Mouse (Mus musculus): ENCODE measurements at regions not wholly inside any gene's neighbourhood (a gene's known extent, or its start where the extent isn't known, plus 50 kb on each side); places are given as distances from the start of the nearest gene placed in this dataset.

DNA sequence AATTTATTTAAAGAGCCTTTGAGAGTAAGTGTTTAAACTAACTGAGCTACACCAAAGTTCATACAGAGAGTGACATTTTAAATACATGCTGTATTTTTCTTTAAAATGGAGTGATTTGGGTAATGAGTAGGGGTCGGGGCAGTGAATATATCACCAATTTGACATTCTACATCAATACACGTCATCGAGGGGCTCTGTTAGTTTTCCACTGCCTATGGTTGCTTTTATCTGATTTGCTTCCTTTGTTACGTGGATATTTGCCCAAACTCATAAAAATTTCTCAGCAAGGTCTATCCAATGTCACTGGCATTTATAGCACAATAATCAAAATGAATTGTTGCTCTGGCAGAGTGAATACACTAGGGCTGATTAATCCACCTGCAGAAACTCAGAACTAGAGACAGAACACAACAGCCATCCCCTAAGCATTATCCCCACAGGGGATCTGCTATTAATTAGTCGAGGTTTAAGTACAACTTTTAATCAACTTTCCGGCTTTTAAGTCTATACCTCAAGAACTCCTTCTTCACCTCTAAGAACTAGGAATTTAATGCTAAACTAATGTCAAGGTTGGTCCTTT lies 400.1 kb upstream of the Sptlc3 start:
- no peak for ATAC-seq (replicated peaks; ENCODE audit: poor library complexity, severe bottlenecking)

DNA sequence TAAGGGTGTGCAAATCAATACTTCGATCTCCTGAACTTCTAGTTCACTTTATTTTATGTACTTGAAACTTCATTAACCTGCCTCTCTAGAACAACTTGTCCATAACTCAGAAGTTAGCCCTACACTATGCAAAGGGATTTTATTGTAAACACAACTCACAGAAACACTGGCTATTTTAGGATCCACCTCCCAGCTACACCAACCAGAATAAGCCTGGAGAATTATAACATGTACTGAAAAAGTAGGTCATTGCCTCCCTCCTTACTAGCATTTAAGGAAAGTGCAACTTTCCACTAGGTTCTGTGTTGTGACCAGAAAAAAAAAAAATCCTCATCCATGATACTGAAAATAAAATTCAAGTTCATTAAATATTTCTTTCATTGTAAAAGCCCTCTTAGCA lies 382.0 kb upstream of the Sptlc3 start:
- ATAC-seq (replicated peaks; ENCODE audit: poor library complexity, severe bottlenecking), result no peak

DNA sequence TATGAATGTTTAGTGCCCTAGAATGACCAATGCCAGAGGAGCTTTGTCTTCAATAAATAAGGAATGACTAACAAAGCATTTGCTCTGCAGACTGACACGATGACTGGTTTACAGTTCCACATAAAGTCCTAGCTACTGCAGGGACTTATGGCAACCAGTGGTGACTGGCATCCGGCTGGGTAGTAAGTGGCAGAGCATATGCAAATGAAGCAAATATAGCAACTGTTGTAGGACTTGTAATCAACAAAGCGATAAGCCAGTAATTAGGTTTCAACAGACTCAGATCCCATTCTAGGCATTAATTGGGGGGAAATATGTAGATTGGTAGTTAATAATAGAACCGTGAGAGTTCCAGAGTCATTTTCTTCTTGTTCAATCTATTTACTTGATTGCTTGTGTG lies 379.2 kb upstream of the Sptlc3 start:
- ATAC-seq (replicated peaks; ENCODE audit: poor library complexity, severe bottlenecking), result no peak

DNA sequence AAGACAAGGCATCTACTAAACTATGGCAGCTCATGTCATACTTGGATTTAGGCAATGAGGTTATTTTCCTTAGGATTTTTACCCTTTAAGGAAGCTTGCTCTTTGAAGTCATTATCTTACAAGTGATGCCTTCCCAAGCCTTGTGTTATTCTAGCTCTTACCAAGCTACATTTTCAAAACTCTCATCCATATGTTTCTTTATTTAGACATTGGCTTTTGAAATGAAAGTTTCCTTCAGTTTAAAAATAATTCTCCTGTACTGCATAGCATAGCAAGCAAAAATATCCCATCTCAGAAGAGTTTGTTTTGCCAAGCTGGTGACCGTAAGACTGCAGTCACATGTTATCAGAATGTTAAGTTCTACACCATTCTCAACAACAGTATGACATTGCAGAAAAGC lies 372.8 kb upstream of the Sptlc3 start:
- ATAC-seq (replicated peaks; ENCODE audit: poor library complexity, severe bottlenecking), result no peak

DNA sequence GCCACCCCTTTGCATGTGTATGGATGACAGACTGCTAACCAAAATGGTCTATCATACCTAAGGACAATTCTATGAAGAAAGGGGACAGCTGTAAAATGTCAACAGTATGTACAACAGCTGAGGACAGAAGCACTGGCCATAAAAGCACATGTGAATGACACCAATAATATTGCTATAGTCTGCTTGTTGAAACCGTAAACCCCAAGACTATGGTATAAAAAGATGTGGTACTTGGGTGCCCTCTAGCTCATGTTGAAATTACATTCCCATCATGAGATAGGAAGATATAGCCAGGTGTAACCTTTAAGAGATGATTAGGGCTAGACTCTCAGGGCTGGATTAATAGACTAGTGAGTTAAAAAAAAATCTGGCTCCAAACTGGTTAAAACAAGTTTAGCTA lies 361.6 kb upstream of the Sptlc3 start:
- no peak for ATAC-seq (replicated peaks; ENCODE audit: poor library complexity, severe bottlenecking)

DNA sequence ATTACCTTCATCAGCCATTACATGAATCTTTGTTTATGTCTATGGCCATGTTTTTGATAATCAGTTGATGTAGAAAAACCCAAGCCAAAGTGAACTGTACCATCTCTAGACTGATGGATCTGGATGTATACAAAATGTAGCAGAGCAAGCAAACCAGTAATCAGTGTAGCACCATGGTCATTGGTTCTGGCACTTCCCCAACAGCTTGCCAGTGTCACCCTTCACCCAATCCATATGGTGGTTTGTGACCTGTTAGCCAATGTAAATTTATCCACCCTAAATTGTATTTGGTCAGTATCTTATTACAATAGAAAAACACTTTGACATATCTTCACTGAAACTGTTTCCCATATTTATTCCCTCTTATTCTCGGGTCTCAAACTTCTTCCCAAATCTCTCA lies 346.7 kb upstream of the Sptlc3 start:
- no peak for ATAC-seq (replicated peaks; ENCODE audit: poor library complexity, severe bottlenecking)

DNA sequence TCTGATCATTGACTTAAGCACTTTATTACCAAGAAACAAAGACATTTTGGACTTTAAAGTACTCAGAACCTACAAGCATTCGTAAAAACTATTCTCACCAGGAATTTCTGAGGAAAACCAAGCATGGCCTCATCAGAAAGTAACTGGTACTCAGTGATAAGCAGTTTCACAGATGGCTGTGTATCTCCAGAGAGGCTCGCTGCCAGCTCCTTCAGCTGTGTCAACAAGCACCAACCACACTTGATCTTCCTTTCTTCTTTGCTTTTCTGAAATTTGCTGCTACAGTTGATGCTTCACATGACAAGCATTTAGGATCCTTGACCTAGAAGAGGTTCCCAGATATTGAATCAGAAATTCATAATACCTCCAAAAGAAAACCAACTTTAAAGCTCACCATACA lies 314.1 kb upstream of the Sptlc3 start:
- no peak for ATAC-seq (replicated peaks; ENCODE audit: poor library complexity, severe bottlenecking)

DNA sequence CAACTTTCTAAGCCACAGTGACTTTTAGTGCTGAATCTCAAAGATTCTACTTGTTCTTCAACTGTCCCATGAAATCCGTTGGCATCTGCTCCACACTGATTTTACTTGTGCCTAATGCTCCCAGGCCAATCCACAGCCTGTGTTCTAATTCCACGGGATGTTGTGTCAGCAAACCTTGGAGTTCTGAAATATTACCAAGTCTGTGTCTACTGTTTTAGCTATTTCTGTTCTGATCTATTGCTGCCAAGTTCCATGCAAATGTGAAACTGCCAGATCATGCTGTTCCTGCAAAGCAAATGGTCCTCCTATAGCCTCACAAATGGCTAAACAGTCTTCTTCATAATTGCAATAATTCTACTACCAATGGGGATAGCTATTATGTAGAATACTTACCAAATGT lies 295.4 kb upstream of the Sptlc3 start:
- ATAC-seq (replicated peaks; ENCODE audit: poor library complexity, severe bottlenecking), result no peak

DNA sequence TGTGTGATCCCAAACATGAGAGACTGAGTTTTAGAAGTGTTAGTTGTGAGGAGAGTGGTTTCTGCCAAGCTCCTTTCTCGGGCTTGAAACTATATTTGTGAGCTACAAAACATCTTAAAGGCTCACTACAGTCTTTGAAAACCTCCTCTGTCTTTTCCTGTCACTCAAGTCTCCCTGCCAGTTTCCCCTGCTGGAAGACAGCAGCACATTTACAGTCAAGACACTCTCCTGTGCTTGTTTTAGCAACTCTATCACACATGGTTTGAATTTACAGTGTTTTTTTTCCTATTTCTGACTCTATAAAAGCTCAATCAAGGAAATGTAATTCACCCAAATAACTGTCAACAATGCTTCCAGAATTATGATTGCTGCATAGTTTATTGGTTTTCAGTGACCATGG lies 286.1 kb upstream of the Sptlc3 start:
- no peak for ATAC-seq (replicated peaks; ENCODE audit: poor library complexity, severe bottlenecking)

DNA sequence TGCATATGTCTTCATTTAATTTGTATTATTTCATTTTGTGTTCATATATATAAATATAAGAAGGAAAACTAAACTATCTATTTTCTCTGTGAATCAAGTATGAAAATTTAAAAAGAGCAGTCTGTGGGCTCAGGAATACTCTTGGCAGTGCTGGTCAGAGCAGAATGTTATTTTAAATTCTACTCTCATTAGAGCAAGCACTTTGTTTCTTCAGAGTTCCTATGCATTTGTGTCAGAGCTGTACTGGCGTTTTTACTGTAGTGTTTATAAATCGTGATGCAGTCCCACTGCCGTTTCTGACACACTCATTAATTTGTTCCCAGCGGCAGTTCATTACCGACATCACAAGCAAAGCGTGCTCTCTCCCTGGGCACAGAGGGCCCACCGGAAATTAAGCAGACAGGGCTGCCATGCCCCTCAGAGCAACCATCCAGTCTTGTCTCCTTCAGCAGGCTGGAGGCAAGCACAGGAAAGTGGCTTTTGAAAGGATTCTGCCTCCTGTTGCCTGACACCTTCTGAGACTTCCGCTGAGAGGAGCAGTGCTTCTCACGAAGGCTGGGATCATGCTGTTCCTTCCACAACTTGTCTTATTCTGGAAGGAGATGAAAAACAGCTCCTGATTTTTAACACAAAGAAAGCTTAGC lies 272.8 kb upstream of the Sptlc3 start:
- ATAC-seq (replicated peaks; ENCODE audit: poor library complexity, severe bottlenecking), result no peak

DNA sequence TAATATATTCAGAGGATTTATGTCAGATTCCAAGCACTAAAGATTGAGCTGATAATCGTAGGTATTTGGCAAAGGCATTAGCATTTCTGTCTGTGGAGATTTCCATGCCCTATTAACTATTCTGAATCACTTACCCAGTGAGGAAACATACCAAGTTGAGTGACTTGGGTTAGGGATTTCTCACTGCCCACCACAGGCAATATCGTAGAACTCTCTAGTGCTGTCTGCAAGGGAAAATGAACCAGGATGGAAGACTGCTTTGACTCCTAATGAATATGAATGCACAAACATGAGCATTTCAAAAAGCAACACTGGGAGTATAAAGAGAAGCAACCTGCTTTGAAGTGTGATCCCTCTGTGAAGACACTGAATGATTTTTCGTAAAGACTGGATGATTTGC lies 263.3 kb upstream of the Sptlc3 start:
- no peak for ATAC-seq (replicated peaks; ENCODE audit: poor library complexity, severe bottlenecking)

DNA sequence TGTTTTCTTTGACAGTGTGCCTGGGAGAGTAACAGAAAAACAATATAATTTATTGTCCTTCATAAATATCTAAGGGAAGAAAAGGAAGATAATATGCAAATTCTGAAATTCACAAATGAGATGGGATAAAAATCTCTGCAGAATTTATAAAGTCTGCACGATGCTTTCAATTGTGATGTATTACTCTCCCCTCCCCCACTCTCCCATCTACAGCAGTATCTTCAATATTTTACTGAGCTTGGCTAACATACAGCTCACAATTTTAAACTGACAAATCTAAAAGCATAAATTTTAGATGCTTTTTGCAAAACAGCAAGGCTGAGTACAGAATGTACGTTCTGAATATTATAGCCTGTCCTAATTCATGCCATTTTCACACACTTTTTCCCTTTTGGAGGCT lies 243.6 kb upstream of the Sptlc3 start:
- no peak for ATAC-seq (replicated peaks; ENCODE audit: poor library complexity, severe bottlenecking)

DNA sequence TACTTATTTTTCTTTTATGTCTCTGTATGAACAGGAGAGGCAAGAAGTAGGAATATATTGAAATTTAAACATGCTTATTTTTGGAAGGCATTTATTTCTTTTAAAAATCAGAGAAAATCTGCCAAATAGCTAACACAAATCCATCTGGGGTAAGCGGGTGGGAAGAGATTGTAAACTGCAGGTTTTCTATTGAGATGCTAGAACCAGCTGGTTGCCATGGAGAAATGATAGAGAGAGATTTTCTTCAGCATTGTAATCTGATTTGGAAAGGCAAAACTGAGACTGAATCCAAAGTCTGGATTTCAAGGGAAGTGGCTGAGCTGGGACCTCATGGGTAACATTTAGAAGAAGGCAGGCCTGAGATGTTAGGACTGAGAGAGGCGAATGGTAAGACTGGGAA lies 226.6 kb upstream of the Sptlc3 start:
- no peak for ATAC-seq (replicated peaks; ENCODE audit: poor library complexity, severe bottlenecking)

DNA sequence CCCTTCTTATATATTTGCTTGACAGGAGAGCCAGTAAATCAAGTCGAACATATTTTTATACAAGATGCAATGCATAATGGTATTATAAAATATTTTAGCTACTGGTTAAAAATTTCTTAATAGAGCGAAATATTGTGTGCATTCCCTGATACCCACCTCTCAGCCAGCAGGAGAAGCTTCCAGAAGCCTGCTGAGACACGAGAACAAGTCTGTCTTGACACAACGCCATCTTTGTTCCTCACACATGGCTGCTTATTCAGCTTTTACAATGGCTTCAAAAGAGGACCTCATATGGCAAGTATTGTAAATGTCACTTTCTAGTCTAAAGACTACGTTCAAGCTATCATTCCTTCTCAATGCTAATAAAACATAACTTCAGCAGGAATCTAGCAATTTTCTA lies 217.1 kb upstream of the Sptlc3 start:
- no peak for ATAC-seq (replicated peaks; ENCODE audit: poor library complexity, severe bottlenecking)

DNA sequence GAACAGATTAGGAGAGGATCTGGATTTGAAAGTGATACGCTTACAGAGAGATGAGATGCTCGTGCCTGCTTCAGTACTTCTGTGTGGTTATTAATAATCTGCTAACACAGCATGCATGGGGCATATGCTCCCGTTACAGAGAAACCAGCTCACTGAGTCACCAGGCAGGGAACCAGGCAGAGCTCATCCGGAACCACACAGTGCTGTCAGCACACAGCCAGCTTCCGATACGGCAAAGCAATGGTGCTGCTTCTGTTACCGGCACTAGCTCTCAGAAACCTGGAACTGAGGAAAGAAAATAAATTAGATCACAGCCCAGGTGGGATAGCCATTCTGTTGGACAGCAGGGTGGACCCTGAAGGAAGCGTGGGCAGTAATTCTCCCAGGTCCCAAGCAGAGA lies 216.1 kb upstream of the Sptlc3 start:
- no peak for ATAC-seq (replicated peaks; ENCODE audit: poor library complexity, severe bottlenecking)

DNA sequence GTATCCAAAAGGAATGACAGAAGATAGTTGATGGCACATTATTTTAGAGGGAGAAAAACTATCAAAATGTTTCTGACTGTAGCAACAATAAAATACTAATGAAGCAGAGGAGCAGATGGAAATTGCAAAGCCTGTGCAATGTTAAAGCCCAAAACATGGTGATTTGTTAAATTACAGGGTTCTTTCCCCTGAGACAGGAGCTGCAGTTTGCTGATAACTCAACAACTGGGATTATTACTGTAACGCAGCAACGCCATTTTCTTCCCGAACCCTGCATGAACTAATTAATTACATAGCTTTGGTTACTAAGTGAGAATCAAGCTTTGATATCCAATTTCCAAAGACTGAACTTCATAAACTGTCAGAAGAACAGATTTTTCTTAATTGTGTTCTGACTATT lies 212.7 kb upstream of the Sptlc3 start:
- ATAC-seq (replicated peaks; ENCODE audit: poor library complexity, severe bottlenecking), result no peak

DNA sequence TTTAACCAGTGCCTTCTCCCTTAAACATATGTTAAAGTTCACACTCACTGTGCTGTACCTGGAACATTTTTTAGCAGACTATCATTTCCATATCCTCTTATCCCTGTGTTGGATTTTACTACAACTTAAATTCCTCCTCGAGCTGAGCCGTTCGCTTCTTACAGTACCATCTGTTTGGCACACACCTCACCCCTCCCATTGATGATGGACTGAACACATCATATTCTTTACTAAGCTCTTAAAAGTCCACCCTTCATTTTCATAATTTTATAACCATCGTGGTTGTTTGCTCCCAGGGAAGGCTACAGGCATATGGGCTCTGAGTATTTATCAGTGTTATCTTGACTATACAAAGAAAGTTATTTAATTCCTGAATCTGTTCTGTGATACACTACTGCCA lies 209.4 kb upstream of the Sptlc3 start:
- ATAC-seq (replicated peaks; ENCODE audit: poor library complexity, severe bottlenecking), result no peak

DNA sequence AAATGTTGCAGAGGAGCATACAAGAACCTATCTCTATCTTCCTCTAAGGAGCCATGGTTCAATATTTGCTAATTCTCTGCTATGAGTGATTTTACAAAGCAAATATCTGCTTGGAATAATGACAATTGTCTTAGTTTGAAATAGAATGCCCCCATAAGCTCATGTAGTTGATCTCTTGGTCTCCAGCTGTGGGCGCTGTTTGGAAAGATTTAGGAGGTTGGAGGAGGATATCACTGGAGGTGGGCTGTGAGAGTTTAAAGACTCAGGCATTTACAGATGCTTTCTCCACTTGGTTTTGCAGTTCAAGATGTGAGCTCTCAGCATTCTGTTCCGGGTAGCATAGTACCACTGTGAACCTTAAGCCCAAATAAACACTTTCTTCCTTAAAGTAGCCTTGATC lies 207.3 kb upstream of the Sptlc3 start:
- ATAC-seq (replicated peaks; ENCODE audit: poor library complexity, severe bottlenecking), result no peak

DNA sequence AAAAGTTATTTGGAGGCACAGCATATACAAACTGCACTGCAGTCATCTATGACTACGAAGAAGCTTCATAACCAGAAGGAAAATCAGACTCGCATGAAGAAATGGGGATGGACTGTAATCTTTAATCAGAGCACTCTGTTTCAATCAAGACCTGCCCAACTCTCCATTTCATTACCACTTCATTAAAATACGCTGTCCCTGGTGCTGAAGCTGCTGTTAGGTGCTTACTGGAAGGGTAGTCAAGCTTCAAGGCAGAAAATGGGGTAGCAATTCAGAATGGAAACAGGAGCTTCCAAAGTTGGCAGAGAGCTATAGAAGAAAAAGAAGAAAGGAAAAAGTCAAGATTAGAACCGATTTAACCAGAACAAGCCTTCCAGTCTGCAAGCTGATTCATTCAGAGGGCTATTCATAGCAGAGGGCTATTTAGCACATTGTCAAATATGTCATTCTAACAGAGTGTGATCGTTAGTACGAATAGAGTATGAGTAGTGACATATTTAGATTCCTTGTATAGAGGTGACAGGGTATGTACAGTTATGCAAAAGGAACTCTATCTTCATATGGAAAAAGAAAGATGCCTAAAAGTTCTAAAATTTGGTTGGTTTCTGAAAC lies 195.1 kb upstream of the Sptlc3 start:
- no peak for ATAC-seq (replicated peaks; ENCODE audit: poor library complexity, severe bottlenecking)

DNA sequence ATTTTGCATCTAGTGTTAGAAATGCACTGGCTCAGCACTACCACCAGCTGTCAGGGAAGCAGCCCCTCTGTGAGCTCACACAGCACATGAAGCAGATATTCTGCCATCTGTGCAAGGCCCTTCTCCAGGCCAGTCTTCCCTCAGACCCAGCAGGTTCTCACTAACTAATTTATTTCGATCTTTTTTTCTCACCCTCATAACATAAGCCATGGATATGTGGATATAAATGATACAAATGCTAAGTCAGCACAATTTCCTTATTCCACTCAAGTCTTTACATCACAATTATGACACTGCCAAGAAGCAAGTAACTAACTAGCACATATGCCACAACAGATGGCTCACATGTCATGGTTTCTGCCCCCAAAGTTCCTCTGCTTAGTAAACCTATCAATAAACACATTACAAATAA lies 182.3 kb upstream of the Sptlc3 start:
- no peak for ATAC-seq (replicated peaks; ENCODE audit: poor library complexity, severe bottlenecking)

DNA sequence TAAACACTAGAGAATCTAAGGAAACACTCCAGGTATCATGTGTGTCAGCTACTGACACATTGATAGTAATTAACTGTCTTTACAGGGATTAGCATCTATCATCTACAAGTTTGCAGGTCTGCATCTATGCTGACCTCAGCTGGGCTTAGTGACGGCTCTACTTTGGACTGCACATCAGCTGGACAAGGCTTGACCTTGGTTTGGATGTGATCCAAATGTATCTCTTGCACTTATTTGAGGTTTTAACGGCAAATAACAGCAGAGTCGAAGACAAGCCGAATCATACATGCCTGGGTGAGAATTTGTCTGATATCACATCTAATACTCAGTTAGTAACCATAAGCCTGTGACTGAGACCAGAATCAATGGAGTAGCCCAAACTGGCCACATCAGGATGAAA lies 181.7 kb upstream of the Sptlc3 start:
- ATAC-seq (replicated peaks; ENCODE audit: poor library complexity, severe bottlenecking), result no peak

DNA sequence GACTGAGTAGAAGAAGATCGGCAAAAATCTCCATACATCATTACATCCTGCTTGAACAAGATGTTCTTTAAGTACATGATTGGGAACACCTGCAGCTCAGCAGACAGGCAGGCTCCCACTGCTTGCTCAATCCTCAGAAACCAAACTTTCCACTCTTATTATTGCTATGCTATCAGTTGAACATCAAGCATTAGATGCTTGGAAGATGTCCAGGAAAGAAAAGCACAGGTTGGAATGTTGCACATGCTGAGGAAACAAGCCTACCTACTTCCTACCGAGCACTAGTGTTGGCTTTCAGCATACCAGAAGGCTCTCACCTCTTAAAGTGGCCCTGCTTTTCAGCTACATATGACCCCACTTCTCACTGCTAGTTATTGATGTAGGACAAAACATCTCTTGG lies 171.2 kb upstream of the Sptlc3 start:
- no peak for ATAC-seq (replicated peaks; ENCODE audit: poor library complexity, severe bottlenecking)
